Mouse (Mus musculus): ENCODE results near the gene Dock1.

DNA sequence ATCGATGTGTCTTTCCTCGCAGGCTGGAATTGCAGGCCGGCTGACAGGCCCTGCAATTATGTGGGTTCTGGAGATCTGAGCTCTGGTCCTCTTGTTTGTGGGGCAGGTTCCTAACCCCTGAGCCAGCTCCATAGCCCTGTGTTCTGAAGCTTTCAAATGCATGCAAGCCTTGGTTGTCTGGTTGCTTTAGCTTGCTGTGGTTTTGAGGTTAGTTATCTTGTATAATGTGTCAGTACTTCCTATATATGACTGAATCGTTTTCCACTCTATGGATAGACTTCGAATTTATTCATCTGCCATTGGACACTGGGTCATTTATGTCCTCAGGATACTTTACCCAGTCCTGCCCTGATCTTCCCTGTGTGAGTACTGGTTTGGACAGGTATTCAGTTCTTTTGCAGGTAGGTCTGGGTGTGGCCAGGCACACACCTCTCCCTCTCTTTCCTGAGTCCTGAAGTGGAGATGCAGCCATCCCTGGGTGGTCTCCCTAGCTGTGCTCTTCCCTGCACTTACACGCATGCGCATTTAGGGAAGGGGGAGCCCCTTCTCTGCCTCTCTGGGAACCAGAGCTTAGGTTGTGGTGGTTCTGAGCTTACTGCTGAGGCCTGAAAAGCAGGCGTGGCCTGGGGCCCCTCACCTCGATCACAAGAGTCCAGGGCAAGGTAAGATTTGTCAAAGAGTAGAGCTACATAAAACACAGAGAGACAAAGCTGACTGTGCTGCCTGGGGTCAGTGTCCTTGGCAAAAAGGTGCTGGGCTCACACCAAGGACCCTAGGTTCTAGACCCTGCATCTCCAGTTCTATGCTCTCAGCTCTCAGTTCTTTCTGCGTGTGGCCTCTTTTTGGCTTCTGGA, 25.9 kb downstream of the Dock1 start:
- TF ChIP-seq CTCF (IDR thresholded peaks at IDR 0.05; ENCODE audit: extremely low read depth, insufficient read depth, insufficient read length, insufficient replicate concordance) = no peak
- no peak for TF ChIP-seq POLR2A (IDR thresholded peaks at IDR 0.05; ENCODE audit: low read depth, low read length)

All from spleen, adult 2 months (tissue).